Mouse (Mus musculus) neural tube, embryonic 13.5 days (tissue): ENCODE measurements around the gene Sypl. TPM values are rescaled to one million over a fixed set of nuclear protein-coding genes. Genes with fewer than 3 reads are reported as not detected.

Experiments used
- polyA plus RNA-seq: library from polyadenylated mRNA; unstranded; fragments of >200 nt; fragmentation: Nextera tagmentation; extraction: Ambion mirVana; gene quantifications from 2 replicates; pipeline ENCODE4 v1.2.1, GENCODE M21; 2015

The Sypl gene
- polyA plus RNA-seq, 1 experiment from 2014 or later: 39.8 TPM

Other genes with a start within 250 kb of the Sypl start
- gene Nampt, start 134.3 kb upstream of the Sypl start, polyA plus RNA-seq: 34.1 and 35.0 TPM in 2 replicates
- gene Cdhr3, start 139.0 kb downstream of the Sypl start, polyA plus RNA-seq: 0.18 and 0.33 TPM in 2 replicates
- 22.1 and 23.3 TPM in 2 replicates for gene Atxn7l1, start 193.8 kb downstream of the Sypl start, polyA plus RNA-seq